Mouse (Mus musculus): ENCODE results near the gene Dmbx1.

- peak; percentile 81 for TF ChIP-seq CTCF (conservative IDR thresholded peaks at IDR 0.05; ENCODE audit: low read length)
- no peak for TF ChIP-seq NANOG (IDR thresholded peaks at IDR 0.05; ENCODE audit: borderline replicate concordance, low read length)
Observed at GRCm38 (mm10) chr4:115952758-115953157, 13.0 kb upstream of the Dmbx1 start.
